Mouse (Mus musculus): ENCODE results near the gene Pot1b. TPM values are rescaled to one million over a fixed set of nuclear protein-coding genes. Genes with fewer than 3 reads are reported as not detected.

Gene Pot1b
- 11.1 and 13.6 TPM in 2 replicates for polyA plus RNA-seq (2016; fragmentation: Nextera tagmentation; extraction: Ambion mirVana)

GRCm38 (mm10) chr17:55711984-55712811 is at the start of gene Pot1b:
TSS of gene Pot1b (minus strand) at chr17:55712628.
- H3K9me3 ChIP-seq, result no peaks in the 10 kb centered on the region
- H3K4me1 ChIP-seq (replicated peaks), result no peaks in the 10 kb centered on the region
- under 1% methylated on average over 37 of the region's 37 CpGs for WGBS
- peak; percentile 98 for ATAC-seq (ENCODE audit: insufficient number of reproducible peaks, insufficient read depth, low FRiP score, low TSS enrichment, low read depth)
- H3K27ac ChIP-seq, result peak within 1 kb of the TSS; percentile 62
- H3K36me3 ChIP-seq, result peaks cover 15% of the 10 kb centered on the region
- H3K4me3 ChIP-seq (replicated peaks), result peak within 1 kb of the TSS; percentile 75
- peak within 1 kb of the TSS; percentile 70 for H3K4me2 ChIP-seq
- H3K9ac ChIP-seq (replicated peaks), result peak within 1 kb of the TSS; percentile 70
- no peaks in the 10 kb centered on the region for H3K27me3 ChIP-seq

GRCm38 (mm10) chr17:55751170-55751569 is 38.7 kb upstream of the Pot1b start:
- no peak overlapping the region for H3K4me3 ChIP-seq (replicated peaks)
- no peak for ATAC-seq (ENCODE audit: insufficient number of reproducible peaks, insufficient read depth, low FRiP score, low TSS enrichment, low read depth)
- H3K4me1 ChIP-seq (replicated peaks), result no peaks in the 10 kb centered on the region
- H3K4me2 ChIP-seq, result no peak overlapping the region
- WGBS, result 62% methylated on average over 2 of the region's 2 CpGs
- no peaks in the 10 kb centered on the region for H3K36me3 ChIP-seq
- H3K27me3 ChIP-seq, result no peaks in the 10 kb centered on the region
- no peak overlapping the region for H3K9ac ChIP-seq (replicated peaks)
- H3K9me3 ChIP-seq, result no peaks in the 10 kb centered on the region
- no peak overlapping the region for H3K27ac ChIP-seq

- no peaks in the 10 kb centered on the region for H3K9me3 ChIP-seq
- H3K27me3 ChIP-seq, result no peaks in the 10 kb centered on the region
- no peak within 1 kb of the TSS for H3K9ac ChIP-seq (replicated peaks)
- no peaks in the 10 kb centered on the region for H3K4me1 ChIP-seq (replicated peaks)
- no peaks in the 10 kb centered on the region for H3K36me3 ChIP-seq
- no peak within 1 kb of the TSS for H3K4me3 ChIP-seq (replicated peaks)
- no peak within 1 kb of the TSS for H3K4me2 ChIP-seq
- no peak within 1 kb of the TSS for H3K27ac ChIP-seq
- WGBS, result 59% methylated on average over 2 of the region's 2 CpGs
- ATAC-seq (ENCODE audit: insufficient number of reproducible peaks, insufficient read depth, low FRiP score, low TSS enrichment, low read depth), result no peak
Observed at GRCm38 (mm10) chr17:55749786-55750185, 37.4 kb upstream of the Pot1b start, which contains the start of gene Adgre4. TSS of gene Adgre4 (plus strand) at chr17:55749984.

GRCm38 (mm10) chr17:55736675-55737074 is 24.2 kb upstream of the Pot1b start:
- no peak overlapping the region for H3K4me2 ChIP-seq
- WGBS, result 82% methylated on average over 1 of the region's 1 CpGs
- no peaks in the 10 kb centered on the region for H3K36me3 ChIP-seq
- no peaks in the 10 kb centered on the region for H3K4me1 ChIP-seq (replicated peaks)
- H3K4me3 ChIP-seq (replicated peaks), result no peak overlapping the region
- no peak overlapping the region for H3K27ac ChIP-seq
- H3K27me3 ChIP-seq, result no peaks in the 10 kb centered on the region
- no peaks in the 10 kb centered on the region for H3K9me3 ChIP-seq
- no peak for ATAC-seq (ENCODE audit: insufficient number of reproducible peaks, insufficient read depth, low FRiP score, low TSS enrichment, low read depth)
- H3K9ac ChIP-seq (replicated peaks), result no peak overlapping the region

GRCm38 (mm10) chr17:55726193-55726592 is 13.8 kb upstream of the Pot1b start:
- no peak overlapping the region for H3K9ac ChIP-seq (replicated peaks)
- H3K4me1 ChIP-seq (replicated peaks), result no peaks in the 10 kb centered on the region
- H3K27me3 ChIP-seq, result no peaks in the 10 kb centered on the region
- no peak overlapping the region for H3K4me2 ChIP-seq
- H3K9me3 ChIP-seq, result no peaks in the 10 kb centered on the region
- H3K27ac ChIP-seq, result no peak overlapping the region
- no peaks in the 10 kb centered on the region for H3K36me3 ChIP-seq
- no peak for ATAC-seq (ENCODE audit: insufficient number of reproducible peaks, insufficient read depth, low FRiP score, low TSS enrichment, low read depth)
- no peak overlapping the region for H3K4me3 ChIP-seq (replicated peaks)
- 82% methylated on average over 2 of the region's 2 CpGs for WGBS

- H3K4me3 ChIP-seq (replicated peaks), result no peak overlapping the region
Observed at GRCm38 (mm10) chr17:55722250-55722649, 9.8 kb upstream of the Pot1b start.

GRCm38 (mm10) chr17:55721270-55721669 is 8.8 kb upstream of the Pot1b start:
- Histone ChIP-seq H3K4me1 (replicated peaks) (no peaks in the 10 kb centered on the region), H3K27ac (no peak overlapping the region), H3K9me3 (no peaks in the 10 kb centered on the region), H3K4me2 (no peak overlapping the region), H3K4me3 (replicated peaks) (no peak overlapping the region), H3K27me3 (no peaks in the 10 kb centered on the region), H3K9ac (replicated peaks) (no peak overlapping the region), H3K36me3 (no peaks in the 10 kb centered on the region)
- ATAC-seq (ENCODE audit: insufficient number of reproducible peaks, insufficient read depth, low FRiP score, low TSS enrichment, low read depth), result no peak
- WGBS, result 67% methylated on average over 1 of the region's 1 CpGs

More at GRCm38 (mm10) chr17:55722250-55722649, 9.8 kb upstream of the Pot1b start:
- Histone ChIP-seq H3K27me3 (no peaks in the 10 kb centered on the region), H3K9ac (replicated peaks) (no peak overlapping the region), H3K4me2 (no peak overlapping the region), H3K4me1 (replicated peaks) (no peaks in the 10 kb centered on the region), H3K27ac (no peak overlapping the region), H3K9me3 (no peaks in the 10 kb centered on the region), H3K36me3 (no peaks in the 10 kb centered on the region)
- WGBS, result 68% methylated on average over 2 of the region's 2 CpGs
- no peak for ATAC-seq (ENCODE audit: insufficient number of reproducible peaks, insufficient read depth, low FRiP score, low TSS enrichment, low read depth)

GRCm38 (mm10) chr17:55702865-55703264 is 9.6 kb downstream of the Pot1b start:
- H3K4me2 ChIP-seq, result no peak overlapping the region
- no peaks in the 10 kb centered on the region for H3K27me3 ChIP-seq
- H3K36me3 ChIP-seq, result peaks cover 26% of the 10 kb centered on the region
- H3K4me3 ChIP-seq (replicated peaks), result no peak overlapping the region
- no peaks in the 10 kb centered on the region for H3K4me1 ChIP-seq (replicated peaks)
- no peak overlapping the region for H3K9ac ChIP-seq (replicated peaks)
- ATAC-seq (ENCODE audit: insufficient number of reproducible peaks, insufficient read depth, low FRiP score, low TSS enrichment, low read depth), result no peak
- H3K9me3 ChIP-seq, result no peaks in the 10 kb centered on the region
- 81% methylated on average over 5 of the region's 5 CpGs for WGBS
- no peak overlapping the region for H3K27ac ChIP-seq

- Histone ChIP-seq H3K4me1 (replicated peaks) (no peaks in the 10 kb centered on the region), H3K36me3 (peaks cover 32% of the 10 kb centered on the region), H3K9me3 (no peaks in the 10 kb centered on the region), H3K27me3 (no peaks in the 10 kb centered on the region), H3K4me3 (replicated peaks) (no peak overlapping the region), H3K9ac (replicated peaks) (no peak overlapping the region), H3K27ac (no peak overlapping the region), H3K4me2 (no peak overlapping the region)
- 70% methylated on average over 3 of the region's 3 CpGs for WGBS
- ATAC-seq (ENCODE audit: insufficient number of reproducible peaks, insufficient read depth, low FRiP score, low TSS enrichment, low read depth), result no peak
Observed at GRCm38 (mm10) chr17:55702161-55702820, 10.1 kb downstream of the Pot1b start.

- Histone ChIP-seq H3K9me3 (no peaks in the 10 kb centered on the region), H3K27me3 (no peaks in the 10 kb centered on the region), H3K4me1 (replicated peaks) (no peaks in the 10 kb centered on the region), H3K9ac (replicated peaks) (no peak overlapping the region), H3K4me2 (no peak overlapping the region), H3K36me3 (peaks cover 38% of the 10 kb centered on the region), H3K4me3 (replicated peaks) (no peak overlapping the region), H3K27ac (no peak overlapping the region)
- ATAC-seq (ENCODE audit: insufficient number of reproducible peaks, insufficient read depth, low FRiP score, low TSS enrichment, low read depth), result no peak
- WGBS, result 88% methylated on average over 2 of the region's 2 CpGs
Observed at GRCm38 (mm10) chr17:55699388-55699787, 13.0 kb downstream of the Pot1b start.

GRCm38 (mm10) chr17:55661099-55661498 is 51.3 kb downstream of the Pot1b start:
- H3K27me3 ChIP-seq, result no peaks in the 10 kb centered on the region
- H3K9me3 ChIP-seq, result no peaks in the 10 kb centered on the region
- no peaks in the 10 kb centered on the region for H3K4me1 ChIP-seq (replicated peaks)
- H3K27ac ChIP-seq, result no peak overlapping the region
- ATAC-seq (ENCODE audit: insufficient number of reproducible peaks, insufficient read depth, low FRiP score, low TSS enrichment, low read depth), result no peak
- H3K36me3 ChIP-seq, result peaks cover 41% of the 10 kb centered on the region; the same call in 1 of the 2 replicates
- WGBS, result 77% methylated on average over 2 of the region's 2 CpGs
- H3K4me3 ChIP-seq (replicated peaks), result no peak overlapping the region
- H3K9ac ChIP-seq (replicated peaks), result no peak overlapping the region
- H3K4me2 ChIP-seq, result no peak overlapping the region
